Mouse (Mus musculus) heart, embryonic 15.5 days (tissue): ENCODE measurements at regions not wholly inside any gene's neighbourhood (a gene's known extent, or its start where the extent isn't known, plus 50 kb on each side); places are given as distances from the start of the nearest gene placed in this dataset.

ENCODE experiments used
- ATAC-seq: fragments of 200-750 bp; cut with Nextera tagmentation; replicated peaks from 2 replicates; pipeline ENCODE4 v1.8.0; 2017; ENCODE audit warnings: low read depth, moderate TSS enrichment; ENCODE audit not compliant: insufficient number of reproducible peaks, insufficient read depth, low FRiP score
- H3K27ac ChIP-seq: fragments of 300-500 bp; sonication (generic); 2 replicates; pipeline ENCODE4 v1.5.1; 2015; ENCODE audit warnings: mild to moderate bottlenecking, inconsistent platforms
- H3K27me3 ChIP-seq: fragments of 300-500 bp; sonication (generic); 2 replicates; pipeline ENCODE4 v1.6.1; 2015; ENCODE audit warnings: inconsistent platforms
- H3K36me3 ChIP-seq: fragments of 300-500 bp; sonication (generic); 2 replicates; pipeline ENCODE4 v1.6.1; 2015; ENCODE audit warnings: mild to moderate bottlenecking, inconsistent platforms
- H3K4me1 ChIP-seq: fragments of 300-500 bp; sonication (generic); replicated peaks from 2 replicates; pipeline ENCODE4 v1.6.1; 2015; ENCODE audit warnings: inconsistent platforms
- H3K4me2 ChIP-seq: fragments of 300-500 bp; sonication (generic); 2 replicates; pipeline ENCODE4 v1.6.1; 2015; ENCODE audit warnings: inconsistent platforms, mild to moderate bottlenecking, moderate library complexity
- H3K4me3 ChIP-seq: fragments of 300-500 bp; sonication (generic); 2 replicates; pipeline ENCODE4 v1.5.1; 2015; ENCODE audit warnings: mild to moderate bottlenecking, inconsistent platforms
- H3K9ac ChIP-seq: fragments of 300-500 bp; sonication (generic); 2 replicates; pipeline ENCODE4 v1.6.1; 2015; ENCODE audit warnings: mild to moderate bottlenecking, inconsistent platforms
- H3K9me3 ChIP-seq: fragments of 300-500 bp; sonication (generic); replicated peaks from 2 replicates; pipeline ENCODE4 v1.6.1; 2016; ENCODE audit warnings: inconsistent platforms
- WGBS: fragments of 180-500 bp; shearing (Covaris S2); methylation state at CpG from one replicate; pipeline ENCODE4 v1.1.7; 2015; ENCODE audit warnings: mixed read lengths; 5-methylcytosine and 5-hydroxymethylcytosine counted together

DNA sequence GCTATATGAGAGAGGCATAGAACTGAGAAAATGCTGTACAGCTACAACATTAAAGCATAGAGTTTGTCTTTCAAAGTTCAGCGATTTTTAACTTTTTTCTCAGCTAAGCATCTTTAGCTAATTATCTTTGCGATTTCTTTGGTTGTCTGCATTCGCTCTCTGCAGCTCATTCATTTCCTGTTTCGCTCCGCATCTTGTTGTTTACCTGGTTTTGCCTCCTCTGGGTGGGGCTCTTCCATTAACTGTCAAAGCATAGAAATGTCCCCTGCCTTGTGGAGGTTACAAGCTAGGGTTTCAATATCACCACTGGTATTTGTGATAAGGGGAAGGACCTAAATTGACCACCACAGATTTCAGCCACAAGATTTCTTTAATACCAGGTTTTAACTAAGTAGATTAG lies 115.5 kb upstream of the Atp1b1 start:
- Histone ChIP-seq H3K27me3 (no peaks in the 10 kb centered on the region), H3K36me3 (no peaks in the 10 kb centered on the region), H3K4me2 (no peak overlapping the region), H3K4me3 (no peak overlapping the region), H3K9ac (no peak overlapping the region), H3K9me3 (no peaks in the 10 kb centered on the region), H3K4me1 (peaks cover 21% of the 10 kb centered on the region), H3K27ac (no peak overlapping the region)
- 80% methylated on average over 5 of the region's 5 CpGs for WGBS
- no peak for ATAC-seq

GRCm38 (mm10) chr1:164572183-164572582 lies 114.0 kb upstream of the Atp1b1 start:
- Histone ChIP-seq H3K27ac (no peak overlapping the region), H3K9me3 (no peaks in the 10 kb centered on the region), H3K36me3 (no peaks in the 10 kb centered on the region), H3K4me3 (no peak overlapping the region), H3K4me1 (peaks cover 21% of the 10 kb centered on the region), H3K9ac (no peak overlapping the region), H3K27me3 (no peaks in the 10 kb centered on the region), H3K4me2 (no peak overlapping the region)
- no peak for ATAC-seq
- 18% methylated on average over 4 of the region's 4 CpGs for whole genome bisulfite sequencing

GRCm38 (mm10) chr1:164571496-164572078 lies 113.4 kb upstream of the Atp1b1 start:
- ATAC-seq, result no peak

DNA sequence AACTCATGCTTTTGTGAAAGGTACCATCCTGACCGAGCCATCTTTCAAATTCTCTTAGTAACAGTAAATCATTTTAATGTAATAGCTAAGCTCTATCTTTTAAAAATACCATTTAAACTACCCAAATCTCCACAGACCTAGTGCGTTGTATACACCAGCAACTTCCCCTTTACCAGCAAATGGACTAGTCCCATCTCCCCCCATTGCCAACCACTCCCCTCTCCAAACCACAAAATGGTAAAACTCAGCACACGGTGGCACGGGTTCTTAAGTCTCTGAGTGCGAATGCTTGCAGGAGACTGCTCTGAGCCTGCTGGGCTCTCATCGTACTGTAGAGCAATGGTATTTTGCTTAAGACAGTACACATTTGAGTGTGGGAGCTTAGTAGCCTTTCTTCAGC lies 106.7 kb upstream of the Atp1b1 start:
- H3K36me3 ChIP-seq, result no peaks in the 10 kb centered on the region
- H3K9ac ChIP-seq, result no peak overlapping the region
- no peak overlapping the region for H3K4me3 ChIP-seq
- no peaks in the 10 kb centered on the region for H3K9me3 ChIP-seq
- 0 out of 2 replicates have a peak, but pooled peaks cover under 1% of the 10 kb centered on the region for H3K4me1 ChIP-seq
- H3K27ac ChIP-seq, result no peak overlapping the region
- H3K27me3 ChIP-seq, result no peaks in the 10 kb centered on the region
- no peak overlapping the region for H3K4me2 ChIP-seq
- WGBS, result 83% methylated on average over 6 of the region's 6 CpGs
- ATAC-seq, result no peak

More at GRCm38 (mm10) chr1:164571496-164572078, 113.4 kb upstream of the Atp1b1 start:
- H3K4me1 ChIP-seq, result peaks cover 21% of the 10 kb centered on the region
- no peak overlapping the region for H3K9ac ChIP-seq
- no peaks in the 10 kb centered on the region for H3K36me3 ChIP-seq
- no peak overlapping the region for H3K4me3 ChIP-seq
- no peaks in the 10 kb centered on the region for H3K9me3 ChIP-seq
- no peak overlapping the region for H3K4me2 ChIP-seq
- H3K27ac ChIP-seq, result no peak overlapping the region
- H3K27me3 ChIP-seq, result no peaks in the 10 kb centered on the region
- 63% methylated on average over 5 of the region's 5 CpGs for WGBS

GRCm38 (mm10) chr1:164559546-164560228 lies 101.5 kb upstream of the Atp1b1 start:
- H3K27ac ChIP-seq, result no peak overlapping the region
- no peak for ATAC-seq
- H3K27me3 ChIP-seq, result no peaks in the 10 kb centered on the region
- H3K4me2 ChIP-seq, result no peak overlapping the region
- H3K4me3 ChIP-seq, result no peak overlapping the region
- H3K36me3 ChIP-seq, result no peaks in the 10 kb centered on the region
- 61% methylated on average over 4 of the region's 4 CpGs for WGBS
- H3K9me3 ChIP-seq, result no peaks in the 10 kb centered on the region
- 0 out of 2 replicates have a peak, but pooled peaks cover 7% of the 10 kb centered on the region for H3K4me1 ChIP-seq
- H3K9ac ChIP-seq, result no peak overlapping the region

- ATAC-seq, result peak; percentile 63
- H3K9ac ChIP-seq, result no peak overlapping the region
- H3K27ac ChIP-seq, result peak overlapping the region; percentile 73
- H3K4me1 ChIP-seq, result peaks cover 28% of the 10 kb centered on the region
- H3K36me3 ChIP-seq, result no peaks in the 10 kb centered on the region
- no peaks in the 10 kb centered on the region for H3K9me3 ChIP-seq
- no peaks in the 10 kb centered on the region for H3K27me3 ChIP-seq
- WGBS, result 12% methylated on average over 4 of the region's 4 CpGs
- no peak overlapping the region for H3K4me3 ChIP-seq
- H3K4me2 ChIP-seq, result 0 out of 2 replicates have a peak overlapping the region, but pooled peaks have one; percentile 2
Observed at GRCm38 (mm10) chr1:164552658-164553057, 94.5 kb upstream of the Atp1b1 start.

DNA sequence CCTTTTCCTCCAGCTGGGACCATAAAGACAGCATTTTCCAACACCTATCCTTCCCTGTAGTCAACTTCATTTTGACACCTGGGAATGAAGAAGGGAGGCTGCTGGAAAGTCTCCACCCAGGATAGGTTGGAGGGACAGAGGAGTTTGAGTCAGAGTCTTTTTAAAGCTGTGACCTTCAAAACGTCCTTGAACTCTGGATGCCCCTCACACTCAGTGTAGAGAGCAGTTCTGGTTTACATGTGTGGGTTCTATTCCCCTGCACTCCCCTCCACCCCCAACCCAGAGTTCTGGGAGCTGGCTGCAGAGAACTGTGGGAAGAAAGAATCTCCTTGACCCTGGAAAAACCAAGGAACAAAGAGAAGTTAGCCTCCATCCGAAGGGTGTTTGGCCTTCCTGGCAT lies 92.9 kb upstream of the Atp1b1 start:
- peak overlapping the region; percentile 60 for H3K27ac ChIP-seq
- no peak overlapping the region for H3K4me2 ChIP-seq

DNA sequence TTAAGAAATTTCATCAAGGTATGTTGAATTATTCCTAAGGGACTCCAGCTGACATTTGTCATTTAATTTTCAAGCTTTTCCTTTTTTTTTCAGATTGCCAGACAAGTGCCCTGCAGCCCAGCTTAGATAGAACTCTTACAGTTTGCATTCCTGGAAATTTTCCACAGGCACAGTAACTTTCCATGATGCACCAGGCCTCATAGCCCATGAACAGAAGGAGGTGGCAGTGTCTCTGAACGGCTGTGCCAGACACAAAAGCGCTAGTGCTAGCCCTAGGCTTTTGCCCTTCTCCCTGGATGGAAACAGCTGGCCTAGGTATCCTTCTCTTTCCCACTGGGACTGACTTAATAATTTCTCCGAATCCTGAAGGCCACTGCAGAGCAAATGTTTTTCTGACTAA lies 92.4 kb upstream of the Atp1b1 start:
- Histone ChIP-seq H3K9me3 (no peaks in the 10 kb centered on the region), H3K27ac (peak overlapping the region; percentile 60), H3K4me2 (no peak overlapping the region), H3K4me3 (no peak overlapping the region), H3K36me3 (no peaks in the 10 kb centered on the region), H3K9ac (no peak overlapping the region), H3K4me1 (peaks cover 28% of the 10 kb centered on the region), H3K27me3 (no peaks in the 10 kb centered on the region)
- ATAC-seq, result no peak
- 61% methylated on average over 3 of the region's 3 CpGs for WGBS

More for the DNA sequence above, 92.9 kb upstream of the Atp1b1 start:
- H3K36me3 ChIP-seq, result no peaks in the 10 kb centered on the region
- no peak overlapping the region for H3K9ac ChIP-seq
- no peak for ATAC-seq
- WGBS, result 61% methylated on average over 2 of the region's 2 CpGs
- H3K9me3 ChIP-seq, result no peaks in the 10 kb centered on the region
- H3K4me1 ChIP-seq, result peaks cover 28% of the 10 kb centered on the region
- no peak overlapping the region for H3K4me3 ChIP-seq
- H3K27me3 ChIP-seq, result no peaks in the 10 kb centered on the region

DNA sequence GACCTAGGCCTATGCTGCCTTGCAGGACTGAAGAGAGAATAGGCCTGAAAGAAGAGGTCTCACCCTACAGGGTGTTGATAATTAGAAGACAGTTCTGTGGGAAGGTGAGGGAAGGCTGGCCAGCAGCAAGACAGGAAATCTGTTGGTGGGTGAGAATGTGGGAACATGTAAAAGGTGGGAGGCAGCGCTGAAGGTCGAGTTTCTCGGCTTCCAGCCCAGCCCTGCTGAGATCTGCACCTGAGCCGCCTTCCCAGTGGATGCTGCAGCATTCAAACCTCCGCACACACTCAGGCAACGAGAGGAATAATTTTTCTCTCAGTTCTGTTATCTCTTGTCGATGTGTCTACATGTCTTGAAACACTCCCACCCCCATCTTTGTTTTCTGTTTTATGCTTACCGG lies 89.9 kb upstream of the Atp1b1 start:
- H3K4me3 ChIP-seq, result no peak overlapping the region
- no peaks in the 10 kb centered on the region for H3K36me3 ChIP-seq
- H3K9ac ChIP-seq, result no peak overlapping the region
- no peak overlapping the region for H3K4me2 ChIP-seq
- WGBS, result 58% methylated on average over 8 of the region's 8 CpGs
- peaks cover 26% of the 10 kb centered on the region for H3K4me1 ChIP-seq
- no peak overlapping the region for H3K27ac ChIP-seq
- no peaks in the 10 kb centered on the region for H3K27me3 ChIP-seq
- no peak for ATAC-seq
- no peaks in the 10 kb centered on the region for H3K9me3 ChIP-seq

DNA sequence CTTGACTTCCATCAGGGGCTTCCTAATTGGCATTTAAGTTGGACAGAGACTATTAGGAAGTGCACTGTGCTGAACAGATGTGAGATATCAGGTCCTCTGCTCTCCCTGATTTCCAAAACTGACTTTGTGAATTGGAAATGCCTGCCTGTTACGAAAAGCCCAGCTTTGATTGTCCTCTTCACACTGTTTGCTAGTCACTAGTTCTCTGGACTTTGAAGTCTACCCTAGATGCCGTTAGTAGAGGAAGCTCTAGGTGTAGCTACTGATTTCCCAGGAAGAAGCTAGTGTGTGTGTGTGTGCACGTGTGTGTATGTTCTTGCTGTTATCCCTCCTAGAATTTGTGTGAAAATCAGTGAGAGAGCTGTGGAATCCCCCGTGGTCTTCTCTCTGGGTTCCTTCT lies 87.7 kb upstream of the Atp1b1 start:
- H3K36me3 ChIP-seq, result no peaks in the 10 kb centered on the region
- H3K9ac ChIP-seq, result no peak overlapping the region
- 76% methylated on average over 4 of the region's 4 CpGs for WGBS
- no peaks in the 10 kb centered on the region for H3K27me3 ChIP-seq
- H3K27ac ChIP-seq, result no peak overlapping the region
- no peak overlapping the region for H3K4me3 ChIP-seq
- H3K9me3 ChIP-seq, result no peaks in the 10 kb centered on the region
- H3K4me1 ChIP-seq, result peaks cover 11% of the 10 kb centered on the region; the same call in 1 of the 2 replicates
- ATAC-seq, result no peak
- H3K4me2 ChIP-seq, result no peak overlapping the region

GRCm38 (mm10) chr1:164543045-164543803 lies 85.1 kb upstream of the Atp1b1 start:
- Histone ChIP-seq H3K4me1 (0 out of 2 replicates have a peak, but pooled peaks cover 7% of the 10 kb centered on the region), H3K27me3 (no peaks in the 10 kb centered on the region), H3K9me3 (no peaks in the 10 kb centered on the region), H3K9ac (no peak overlapping the region), H3K4me2 (no peak overlapping the region), H3K36me3 (no peaks in the 10 kb centered on the region), H3K4me3 (no peak overlapping the region), H3K27ac (no peak overlapping the region)
- ATAC-seq, result no peak
- 44% methylated on average over 9 of the region's 9 CpGs for WGBS
